Mouse (Mus musculus) liver, adult 2 months (tissue): ENCODE data around the gene Zfp52.

Experiments
- CTCF ChIP-seq: fragments of 200-500 bp; IDR thresholded peaks from 2 replicates; pipeline ENCODE4 v1.5.1; 2011; ENCODE audit warnings: low read depth, low read length, control low read depth
- POLR2A ChIP-seq: fragments of 200-500 bp; IDR thresholded peaks from 2 replicates; pipeline ENCODE4 v1.6.1; 2011; ENCODE audit warnings: low read length, control low read depth; ENCODE audit not compliant: insufficient read depth; ENCODE audit errors: extremely low read depth

DNA sequence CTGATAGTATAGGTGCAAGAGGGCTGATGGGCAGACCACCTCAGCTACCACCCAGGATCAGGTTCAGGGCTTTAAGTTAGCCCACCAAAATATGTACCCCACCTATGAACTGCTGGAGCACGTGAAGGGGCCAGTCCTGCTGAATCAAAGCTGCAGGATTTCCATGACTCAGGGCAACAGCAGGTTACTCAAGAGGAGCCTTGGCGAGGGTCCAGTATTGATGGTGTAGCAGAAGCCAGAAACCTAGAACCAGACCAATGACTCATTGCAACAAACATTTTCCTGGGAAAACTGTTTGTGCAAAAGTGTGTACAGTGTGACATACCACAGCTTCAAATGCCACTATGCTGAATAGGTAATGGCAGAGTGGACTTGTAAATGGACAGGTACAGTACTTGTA lies 22.5 kb downstream of the Zfp52 start:
- TF ChIP-seq CTCF (no peak), POLR2A (no peak)
